Mouse (Mus musculus) monocyte, adult 5-6 weeks (primary cell): Measurements from ENCODE around the gene Trim45. TPM values are rescaled to one million over a fixed set of nuclear protein-coding genes. Genes with fewer than 3 reads are reported as not detected.

Experiments used
- ATAC-seq: fragments of 153-309, 156-312 bp; replicated peaks from 2 replicates; pipeline ENCODE4 v1.8.0; 2017; ENCODE audit warnings: mild to moderate bottlenecking; ENCODE audit not compliant: low TSS enrichment, insufficient number of reproducible peaks, severe bottlenecking, poor library complexity, low FRiP score
- total RNA-seq: library from RNA; stranded (forward); fragments of 200-1000, 200-491, 200-594 nt; gene quantifications from 3 replicates; pipeline ENCODE4 v1.2.3, GENCODE M21; 2017

The Trim45 gene
- total RNA-seq, 1 experiment from 2014 or later = 2.9 TPM

DNA sequence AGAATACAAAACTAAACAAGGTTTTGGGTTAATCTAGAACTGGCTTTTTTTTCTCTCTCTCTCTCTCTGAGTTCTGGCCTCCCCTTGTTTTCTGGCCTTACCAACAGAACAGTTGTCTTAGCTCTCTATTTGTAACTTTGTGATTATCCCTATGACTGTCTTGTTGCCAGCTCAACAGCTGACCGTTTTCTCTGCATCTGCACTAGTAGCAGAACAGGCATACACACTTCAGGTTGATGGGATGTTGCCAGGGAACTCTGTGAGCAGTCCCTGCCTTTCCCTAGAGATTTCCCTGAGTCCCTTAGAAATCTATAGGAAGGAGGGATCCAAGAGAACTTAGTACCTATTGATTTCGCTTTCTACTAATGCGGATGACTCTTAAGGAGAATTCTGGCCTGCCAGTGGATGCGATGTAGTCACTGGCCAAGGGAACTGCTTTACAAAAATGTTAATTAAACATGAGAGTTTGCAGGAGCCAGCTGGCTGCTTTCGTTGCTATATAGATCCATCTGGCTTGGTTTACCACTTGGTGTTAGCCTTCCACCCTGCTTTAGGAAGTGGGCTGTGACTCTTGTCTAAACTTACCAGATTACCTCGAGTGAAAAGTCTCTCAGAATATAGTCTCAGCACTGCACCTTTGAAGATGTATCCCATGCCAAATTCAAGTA lies 2.2 kb downstream of the Trim45 start:
- ATAC-seq = no peak

DNA sequence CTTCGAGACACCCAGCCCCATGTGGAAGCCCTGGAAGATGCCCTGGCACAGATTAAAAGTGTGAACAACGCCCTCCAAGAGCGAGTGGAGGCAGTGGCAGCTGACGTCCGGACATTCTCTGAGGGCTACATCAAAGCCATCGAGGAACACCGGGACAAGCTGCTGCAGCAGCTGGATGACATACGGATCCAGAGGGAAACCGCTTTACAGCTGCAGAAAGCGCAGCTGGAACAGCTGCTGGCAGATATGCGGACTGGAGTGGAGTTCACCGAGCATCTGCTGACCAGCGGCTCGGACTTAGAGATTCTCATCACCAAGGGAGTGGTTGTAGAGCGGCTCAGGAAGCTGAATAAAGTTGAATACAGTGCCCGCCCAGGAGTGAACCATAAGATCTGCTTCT lies 3.2 kb downstream of the Trim45 start:
- ATAC-seq = no peak

DNA sequence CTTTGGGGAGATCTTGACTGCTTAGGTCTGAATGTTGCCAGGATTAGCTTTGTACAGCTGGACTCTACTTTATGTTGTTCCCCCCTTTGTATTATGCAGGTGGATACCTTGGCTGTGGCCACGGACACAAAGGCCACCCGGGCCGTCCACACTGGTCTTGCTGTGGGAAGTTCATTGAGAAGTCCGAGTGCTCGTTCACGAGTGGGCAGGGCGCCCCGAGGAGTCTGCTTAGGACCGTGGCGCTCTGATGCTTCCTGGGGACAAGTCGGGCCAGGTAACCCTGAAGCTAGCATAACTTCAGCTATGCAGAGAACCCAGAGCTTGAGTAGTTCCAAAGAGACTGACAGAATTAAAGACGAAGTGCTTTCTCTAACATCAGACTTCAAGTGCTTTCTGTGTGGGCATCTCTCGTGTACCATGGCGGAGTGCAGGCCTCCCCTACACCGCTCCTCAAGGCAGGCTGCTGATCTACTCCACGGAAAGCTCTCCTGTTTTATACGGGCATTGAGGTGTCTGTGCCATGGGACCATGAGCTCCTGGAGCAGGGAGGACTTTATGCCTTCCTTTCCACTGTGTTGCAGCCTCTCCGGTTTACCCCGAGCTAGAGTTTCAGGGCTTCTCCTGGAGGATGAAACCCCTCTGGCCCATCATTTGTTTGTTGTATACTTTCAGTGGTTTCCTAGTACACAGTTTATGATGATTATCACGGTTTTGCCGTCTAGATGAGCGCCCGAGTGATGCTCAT lies 9.5 kb downstream of the Trim45 start:
- ATAC-seq = no peak

DNA sequence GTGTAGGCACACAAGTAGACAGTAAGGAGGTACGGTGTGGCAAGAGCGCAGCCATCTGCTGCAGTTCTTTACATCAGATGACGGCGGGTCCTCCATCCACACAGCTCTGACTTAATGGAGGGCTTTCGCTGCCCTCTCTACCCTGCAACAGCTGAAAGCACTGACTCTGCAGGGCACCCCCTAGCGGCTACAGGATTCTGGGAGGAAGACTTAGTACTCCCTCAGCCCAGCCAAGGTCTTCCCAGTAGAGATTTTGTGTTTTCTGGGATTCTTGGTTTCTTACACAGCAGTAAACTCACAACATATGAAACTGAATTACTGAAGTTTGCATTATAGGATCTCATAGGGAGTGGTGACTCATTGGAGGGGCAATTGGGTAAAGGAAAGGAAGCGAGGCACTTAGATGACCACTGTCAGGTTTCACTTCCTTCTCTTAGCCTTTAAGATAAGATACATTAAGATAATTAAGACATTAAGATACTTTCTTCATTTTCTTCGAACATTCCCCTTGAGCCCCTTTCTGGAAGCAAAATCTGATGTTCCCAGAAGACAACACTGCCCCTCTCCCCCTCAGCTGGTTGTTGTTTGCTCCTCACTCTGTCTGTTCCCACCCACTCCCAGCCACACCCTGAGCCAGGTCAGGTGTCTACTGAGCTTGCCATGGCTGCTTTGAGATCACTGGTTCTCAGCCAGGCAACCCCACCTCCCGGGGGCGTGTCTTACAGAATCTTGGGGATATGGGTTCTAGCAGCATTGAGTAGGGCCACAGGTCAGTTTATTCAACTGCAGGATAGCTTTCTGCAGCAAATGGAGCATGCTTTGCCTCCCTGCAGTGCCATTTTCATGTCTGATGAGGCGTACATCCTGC lies 10.3 kb downstream of the Trim45 start:
- ATAC-seq = peak; percentile 60

DNA sequence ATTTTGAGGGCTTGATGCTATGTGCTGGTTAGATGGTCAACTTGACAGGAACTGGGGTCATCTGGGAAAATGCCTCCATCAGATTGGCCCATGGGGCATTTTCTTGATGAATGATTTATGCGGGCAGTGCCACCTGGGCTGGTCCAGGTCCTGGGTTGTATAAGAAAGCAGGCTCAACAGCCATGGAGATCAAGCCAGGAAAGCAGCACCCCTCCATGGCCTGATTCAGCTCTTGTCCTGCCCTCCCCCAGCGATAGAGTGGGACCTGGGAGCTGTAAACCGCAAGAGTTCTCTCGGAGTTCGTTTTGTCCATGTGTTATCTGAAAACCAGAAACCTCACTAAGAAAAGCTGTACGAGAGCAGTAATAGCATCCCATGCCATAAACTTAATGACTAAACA lies 13.5 kb downstream of the Trim45 start:
- ATAC-seq = no peak

DNA sequence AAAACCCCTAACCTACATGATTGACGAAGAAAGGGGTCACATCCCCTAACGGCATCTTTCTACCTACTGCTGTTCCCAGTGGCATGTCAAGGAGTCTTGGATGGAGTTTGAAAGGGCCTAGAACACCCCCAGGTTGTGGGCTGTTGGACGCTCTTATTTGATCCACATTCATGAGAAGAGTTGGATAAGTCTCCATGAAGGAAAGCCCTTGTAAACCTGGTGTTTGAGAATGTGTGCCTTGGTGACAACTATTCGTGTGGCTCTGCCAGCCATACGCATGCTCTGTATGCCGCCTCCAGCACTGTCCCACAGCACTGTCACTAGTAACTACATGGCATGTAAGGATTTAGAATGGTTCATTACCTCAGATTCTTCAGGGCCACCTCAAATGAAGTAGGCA lies 14.2 kb downstream of the Trim45 start:
- ATAC-seq = no peak

DNA sequence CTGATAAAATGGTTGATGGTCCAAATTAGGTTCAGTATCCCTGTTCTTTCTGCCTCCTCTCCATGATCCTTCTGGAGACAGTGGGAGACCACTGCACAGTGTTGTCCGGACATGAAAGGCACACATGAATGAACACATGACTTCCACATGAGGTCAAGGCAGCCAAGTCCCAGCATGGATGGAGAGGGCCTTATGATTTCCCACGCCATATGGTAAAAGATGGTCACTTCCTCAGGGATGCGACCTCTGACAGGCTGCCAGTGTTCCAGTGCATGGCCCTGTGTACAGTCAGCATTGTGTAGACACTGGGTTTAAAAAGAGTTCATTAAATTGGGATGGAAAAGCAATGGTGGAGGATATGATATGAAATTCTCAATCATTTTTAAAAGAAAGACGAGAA lies 16.2 kb downstream of the Trim45 start:
- ATAC-seq = no peak

DNA sequence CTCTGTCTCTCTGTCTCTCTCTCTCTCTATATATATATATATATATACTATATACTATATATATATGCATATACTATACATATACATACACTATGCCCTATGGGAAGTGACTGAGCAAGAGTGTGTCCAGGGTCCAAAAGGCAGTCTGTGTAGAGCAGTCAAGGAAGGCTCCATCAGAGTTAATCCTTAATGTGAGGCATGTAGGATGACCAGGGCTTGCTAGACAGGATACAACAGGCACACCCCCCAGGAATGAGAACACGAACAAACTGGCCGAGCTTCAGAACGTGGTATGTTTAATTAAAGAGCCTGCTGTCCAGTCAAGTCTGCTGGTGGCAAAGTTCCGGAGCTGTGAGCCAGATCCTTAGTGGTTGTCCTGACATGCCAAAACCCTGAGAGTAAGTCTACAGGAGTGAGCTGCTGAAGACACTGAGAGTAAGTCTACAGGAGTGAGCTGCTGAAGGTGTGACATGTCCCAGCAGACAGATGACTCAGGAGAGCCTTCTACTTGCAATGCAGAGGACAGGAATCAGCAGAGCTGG lies 18.6 kb downstream of the Trim45 start:
- no peak for ATAC-seq

DNA sequence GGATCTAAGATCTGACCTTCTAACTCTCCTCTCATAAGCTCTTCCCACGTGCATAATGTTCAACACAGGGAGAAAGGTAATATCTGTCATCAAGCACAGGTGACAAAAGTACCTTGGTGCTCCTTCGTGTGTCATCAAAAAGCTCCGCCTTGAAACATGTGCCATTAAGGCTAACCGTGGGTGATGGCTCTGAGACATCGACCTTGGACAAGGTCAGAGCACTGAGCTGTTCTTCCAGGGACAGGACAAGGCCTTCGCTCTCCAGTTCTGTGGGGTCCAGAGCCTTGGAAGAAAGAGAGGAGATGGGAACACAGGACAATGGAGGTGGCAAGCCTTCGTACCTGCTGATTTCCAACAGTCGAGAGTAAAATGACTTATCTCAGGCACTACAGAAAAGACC lies 25.3 kb downstream of the Trim45 start:
- ATAC-seq = no peak

DNA sequence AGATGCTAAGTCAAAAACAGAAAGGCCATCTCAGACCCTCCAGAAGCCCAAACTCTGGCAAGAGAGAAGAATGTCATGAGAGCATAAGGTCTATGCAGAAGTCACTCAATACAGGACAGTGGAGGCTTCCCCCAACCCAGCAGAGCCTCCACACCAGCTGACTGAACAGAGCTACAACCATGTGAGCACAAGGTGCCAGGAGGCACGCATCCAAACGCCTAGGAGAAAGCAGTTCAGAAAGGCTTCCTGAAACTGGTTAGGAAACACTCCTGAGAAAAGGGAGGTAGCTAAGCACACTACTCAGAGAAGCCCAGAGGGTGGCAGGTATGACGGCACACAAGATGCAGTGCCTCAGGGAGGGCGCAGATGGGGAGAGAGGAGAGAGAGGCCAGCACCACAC lies 29.5 kb downstream of the Trim45 start:
- no peak for ATAC-seq

DNA sequence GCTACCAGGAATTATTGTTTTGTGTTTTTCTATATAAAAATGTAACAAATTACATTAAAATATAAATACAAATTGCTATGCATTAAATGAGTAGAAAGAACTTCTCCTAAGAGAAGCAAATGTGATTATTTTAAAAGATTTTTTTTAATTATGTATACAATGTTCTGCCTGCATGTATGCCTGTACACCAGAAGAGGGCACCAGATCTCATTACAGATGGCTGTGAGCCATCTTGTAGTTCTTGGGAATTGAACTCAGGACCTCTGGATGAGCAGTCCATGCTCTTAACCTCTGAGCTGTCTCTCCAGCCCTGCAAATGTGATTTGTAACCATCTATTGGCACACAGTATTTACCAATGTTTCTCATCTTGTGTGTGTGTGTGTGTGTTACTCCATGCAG lies 32.6 kb downstream of the Trim45 start:
- ATAC-seq = no peak

DNA sequence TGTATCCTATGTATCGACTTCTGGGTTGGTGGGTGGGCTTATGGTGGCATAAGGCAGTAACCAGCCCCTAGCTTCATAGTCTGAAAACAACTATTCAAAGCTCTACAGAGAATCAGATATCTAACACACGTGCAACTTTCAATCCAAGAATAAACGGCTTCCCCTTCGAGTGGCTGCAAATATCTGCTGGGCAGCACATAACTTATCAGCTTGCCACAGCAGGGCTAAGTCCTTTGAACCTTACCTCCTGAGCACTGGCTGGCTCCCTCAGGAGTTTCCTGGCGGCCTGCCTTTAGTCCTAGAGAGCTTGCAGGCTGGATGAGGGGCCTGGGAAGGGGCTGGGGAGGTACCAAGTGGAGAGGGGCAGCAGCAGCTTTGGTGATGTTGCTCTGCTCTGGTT lies 39.0 kb downstream of the Trim45 start:
- ATAC-seq = no peak

DNA sequence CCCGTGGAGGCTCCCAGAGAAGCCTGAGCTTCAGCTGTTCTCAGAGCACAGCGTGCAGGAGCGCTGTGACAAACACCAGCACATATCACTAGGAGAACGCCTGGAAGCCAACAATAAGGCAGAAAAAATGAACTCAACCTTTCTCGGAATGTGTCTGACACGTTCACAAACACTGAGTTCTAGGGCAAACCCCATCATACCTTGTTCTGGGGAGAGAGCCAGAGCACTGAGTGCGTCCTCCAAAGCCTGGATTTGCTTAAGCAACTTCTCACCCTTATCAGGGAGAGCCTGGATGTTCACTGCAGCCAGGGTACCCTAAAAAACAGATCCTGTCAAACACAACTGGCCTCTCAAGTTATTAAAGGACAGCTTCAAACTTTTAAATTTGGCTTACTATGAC lies 39.5 kb downstream of the Trim45 start:
- no peak for ATAC-seq

DNA sequence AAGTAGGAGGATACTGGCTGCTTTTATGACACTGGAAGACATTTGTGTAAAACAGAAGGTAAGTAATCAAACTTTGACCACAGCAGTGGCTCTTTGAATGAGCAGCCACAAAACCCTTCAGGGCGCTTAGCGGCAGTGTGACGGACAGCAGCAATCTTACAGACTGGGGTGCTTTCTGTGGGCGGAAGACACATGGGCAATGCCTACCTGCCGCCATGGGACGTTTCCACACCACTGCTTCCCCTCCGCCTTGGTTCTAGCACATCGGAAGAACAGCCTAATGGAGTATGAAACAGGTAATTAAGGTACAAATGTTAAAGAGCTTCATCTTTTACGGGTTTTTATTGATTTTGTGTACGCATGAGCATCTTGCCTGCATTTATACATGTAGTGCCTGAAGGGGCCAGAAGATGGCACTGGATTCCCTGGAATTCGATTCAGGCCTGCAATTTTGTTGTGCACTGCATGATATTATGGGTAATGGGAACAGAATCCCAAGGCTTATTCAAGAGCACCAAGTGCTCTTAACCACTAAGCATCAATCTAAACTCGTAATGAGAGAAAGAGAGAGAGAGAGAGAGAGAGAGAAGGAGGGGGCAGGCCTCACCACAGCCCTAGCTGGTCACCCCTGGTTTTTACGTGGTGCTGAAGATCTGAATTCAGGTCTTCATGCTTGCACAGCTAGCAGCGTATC lies 42.0 kb downstream of the Trim45 start:
- no peak for ATAC-seq

DNA sequence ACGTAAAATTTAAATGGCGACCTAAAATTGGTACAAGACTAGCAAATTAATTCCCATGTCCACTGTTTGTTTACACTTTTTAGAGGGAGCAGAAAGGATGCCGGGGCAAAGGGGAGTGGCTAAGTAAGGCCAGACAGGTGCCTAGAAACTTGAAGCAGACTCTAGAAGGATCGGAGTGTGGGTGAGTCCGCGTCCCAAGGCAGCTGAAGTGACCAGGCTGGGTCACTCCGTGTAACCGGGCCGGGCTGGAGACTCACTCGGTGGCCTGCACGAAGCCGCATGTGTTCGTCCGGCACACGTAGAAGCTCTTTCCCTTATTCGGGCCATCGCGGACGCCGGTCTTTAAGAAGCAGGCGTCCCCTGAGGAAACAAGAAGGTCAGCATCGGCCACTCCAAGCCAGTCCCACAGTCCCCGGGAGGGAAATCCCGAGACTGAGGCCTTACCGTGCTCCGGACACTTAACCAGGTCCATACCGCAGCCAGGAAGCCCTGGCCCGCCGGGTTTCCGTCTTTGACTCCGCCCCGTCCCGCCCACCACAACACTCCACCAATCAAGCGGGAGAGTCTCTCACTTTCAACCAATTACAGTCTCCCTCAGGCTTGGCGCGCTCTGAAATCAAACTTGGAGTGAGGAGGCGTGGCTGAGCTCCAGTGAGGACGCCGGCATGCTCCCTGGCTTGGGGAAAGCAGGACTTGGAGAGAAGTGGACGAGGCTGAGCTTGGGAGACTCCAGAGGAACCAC lies 47.3 kb downstream of the Trim45 start, which contains the start of gene Ttf2:
Gene Ttf2, minus strand, starts transcription at position 488 of the 742 bp plus-strand sequence.
- peak; percentile 97 for ATAC-seq

DNA sequence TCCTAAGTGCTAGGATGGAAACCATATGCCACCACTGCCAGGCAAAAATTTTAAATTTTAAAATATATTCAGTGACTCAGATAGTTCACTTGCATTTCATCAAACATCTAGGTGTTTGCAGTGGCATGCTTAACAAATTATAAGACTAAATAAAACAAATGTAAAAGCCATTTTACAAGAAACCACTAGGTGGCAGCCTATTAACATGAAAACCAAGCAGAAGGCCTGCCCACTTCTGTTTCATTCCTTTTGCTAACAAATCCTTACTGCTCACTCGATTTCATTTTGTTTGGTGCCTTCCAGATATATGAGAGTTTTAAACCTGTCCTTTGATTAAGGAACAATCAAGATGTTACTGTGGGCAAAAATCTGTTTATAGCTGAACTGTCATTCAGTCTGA lies 51.9 kb downstream of the Trim45 start:
- no peak for ATAC-seq

DNA sequence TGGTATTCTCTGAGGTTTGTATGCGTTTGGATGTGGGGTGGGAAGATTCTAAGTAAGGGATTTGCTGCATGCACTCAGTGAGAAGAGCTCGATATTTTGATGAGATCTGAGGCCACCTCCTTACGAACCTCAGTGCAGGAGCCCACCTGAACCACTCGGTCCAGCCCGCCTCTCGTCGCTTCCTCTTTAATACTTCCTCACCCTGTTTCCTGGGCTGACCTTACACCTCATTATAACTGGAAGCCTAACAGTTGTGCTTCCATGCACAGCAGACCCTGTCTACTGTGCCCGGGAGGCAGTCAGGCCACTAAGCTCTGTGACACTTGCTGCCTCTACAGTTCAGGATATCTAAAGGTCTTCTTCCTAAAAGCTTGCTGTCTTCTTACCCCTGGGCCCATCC lies 57.3 kb downstream of the Trim45 start:
- peak; percentile 44; the same call in 1 of the 2 replicates for ATAC-seq
